Mouse (Mus musculus): Measurements from ENCODE around the gene 2310022A10Rik. TPM values are rescaled to one million over a fixed set of nuclear protein-coding genes. Genes with fewer than 3 reads are reported as not detected.

The 2310022A10Rik gene
- total RNA-seq (2021): 10 to 100 TPM; 60.3 to 65.0 TPM

- DNase-seq: peak; percentile 96 to 98
- intact Hi-C loops (cut with DNase I): no loop called here
Observed at GRCm38 (mm10) chr7:27552931-27553513, at the start of gene 2310022A10Rik, which contains the start of gene Pld3. 2310022A10Rik (plus strand) TSS chr7:27553233. Pld3 (minus strand) TSS chr7:27553218.

GRCm38 (mm10) chr7:27506765-27507370 is 46.2 kb upstream of the 2310022A10Rik start:
- intact Hi-C loops (cut with DNase I): no loop called here
- DNase-seq: no peak

- peak; percentile 98 to 99 for DNase-seq
- intact Hi-C loops (cut with DNase I): loop anchor here (2.0 kb wide), 1 partner anchor 33 kb away; no protein-coding TSS in a partner anchor
Observed at GRCm38 (mm10) chr7:27507711-27508647, 45.1 kb upstream of the 2310022A10Rik start.

GRCm38 (mm10) chr7:27508648-27509005 is 44.4 kb upstream of the 2310022A10Rik start:
- DNase-seq: peak; percentile 72 to 76
- intact Hi-C loops (cut with DNase I): loop anchor here (2.0 kb wide), 1 partner anchor 34 kb away; no protein-coding TSS in a partner anchor

GRCm38 (mm10) chr7:27510809-27511208 is 42.2 kb upstream of the 2310022A10Rik start:
- DNase-seq: no peak
- intact Hi-C loops (cut with DNase I): no loop called here

GRCm38 (mm10) chr7:27514961-27515360 is 38.1 kb upstream of the 2310022A10Rik start:
- intact Hi-C loops (cut with DNase I): no loop called here
- no peak for DNase-seq

- intact Hi-C loops (cut with DNase I): no loop called here
- no peak for DNase-seq
Observed at GRCm38 (mm10) chr7:27518314-27518713, 34.7 kb upstream of the 2310022A10Rik start.

- no peak for DNase-seq
- intact Hi-C loops (cut with DNase I): no loop called here
Observed at GRCm38 (mm10) chr7:27520104-27520503, 32.9 kb upstream of the 2310022A10Rik start.

- intact Hi-C loops (cut with DNase I): no loop called here
Observed at GRCm38 (mm10) chr7:27520599-27520998, 32.4 kb upstream of the 2310022A10Rik start.

GRCm38 (mm10) chr7:27522967-27523366 is 30.1 kb upstream of the 2310022A10Rik start, which contains the start of gene Hipk4:
Hipk4 (plus strand) TSS chr7:27523267.
- intact Hi-C loops (cut with DNase I): no loop called here
- DNase-seq: no peak

More at GRCm38 (mm10) chr7:27520599-27520998, 32.4 kb upstream of the 2310022A10Rik start:
- no peak for DNase-seq

- intact Hi-C loops (cut with DNase I): no loop called here
- no peak for DNase-seq
Observed at GRCm38 (mm10) chr7:27523805-27524204, 29.2 kb upstream of the 2310022A10Rik start.

- peak; percentile 77 to 88 for DNase-seq
- intact Hi-C loops (cut with DNase I): loop anchor here (1.0 to 2.0 kb wide), 3 partner anchors 51 to 189 kb away; partner anchors contain the start of gene Ltbp4
Observed at GRCm38 (mm10) chr7:27526039-27526827, 26.8 kb upstream of the 2310022A10Rik start.

- intact Hi-C loops (cut with DNase I): no loop called here
- DNase-seq: no peak
Observed at GRCm38 (mm10) chr7:27529070-27529469, 24.0 kb upstream of the 2310022A10Rik start.

GRCm38 (mm10) chr7:27530937-27531336 is 22.1 kb upstream of the 2310022A10Rik start:
- intact Hi-C loops (cut with DNase I): no loop called here
- DNase-seq: no peak

- no peak for DNase-seq
Observed at GRCm38 (mm10) chr7:27531707-27532106, 21.3 kb upstream of the 2310022A10Rik start.

GRCm38 (mm10) chr7:27532480-27533050 is 20.5 kb upstream of the 2310022A10Rik start:
- intact Hi-C loops (cut with DNase I): no loop called here
- peak in 1 of 2 experiments; percentile 28 for DNase-seq

More at GRCm38 (mm10) chr7:27531707-27532106, 21.3 kb upstream of the 2310022A10Rik start:
- intact Hi-C loops (cut with DNase I): no loop called here

- intact Hi-C loops (cut with DNase I): no loop called here
- DNase-seq: no peak
Observed at GRCm38 (mm10) chr7:27535386-27535785, 17.6 kb upstream of the 2310022A10Rik start.

GRCm38 (mm10) chr7:27536618-27537017 is 16.4 kb upstream of the 2310022A10Rik start:
- no peak for DNase-seq
- intact Hi-C loops (cut with DNase I): no loop called here

GRCm38 (mm10) chr7:27537998-27538397 is 15.0 kb upstream of the 2310022A10Rik start:
- DNase-seq: no peak
- intact Hi-C loops (cut with DNase I): no loop called here

GRCm38 (mm10) chr7:27538797-27539196 is 14.2 kb upstream of the 2310022A10Rik start:
- DNase-seq: no peak
- intact Hi-C loops (cut with DNase I): no loop called here
